Mouse (Mus musculus) Patski (cell line): ENCODE measurements around the gene Sgcd. TPM values are rescaled to one million over a fixed set of nuclear protein-coding genes. Genes with fewer than 3 reads are reported as not detected.
"Not testable (repeated sequence)": the region's sequence is repeated elsewhere in the genome, so short reads cannot be mapped to it uniquely, and the experiment has no call there.

ENCODE experiments used
- ATAC-seq: fragments of 100-300 bp; one replicate; pipeline ENCODE4 v1.8.0; 2021
- CTCF ChIA-PET: fragments of 350-600 bp; sonication (Branson Sonifier 250); formaldehyde crosslinking; loops from one replicate; lab custom pipeline; 2022; ENCODE audit warnings: inconsistent platforms; lab: Charles Lee
- POLR2A ChIA-PET: fragments of 350-600 bp; sonication (Branson Sonifier 250); formaldehyde crosslinking; loops from one replicate; lab custom pipeline; 2022; ENCODE audit warnings: antibody characterized with exemption, inconsistent platforms; lab: Charles Lee
- DNase-seq: peaks from one replicate; pipeline ENCODE4 v3.0.0-alpha.2; 2011; ENCODE audit warnings: low read depth, low spot score
- H3K27me3 ChIP-seq: fragments of 371-371 bp; one replicate; pipeline ENCODE4 v1.5.1; 2021
- CTCF ChIP-seq: fragments of 100-300 bp; IDR thresholded peaks from one replicate; pipeline ENCODE4 v1.5.1; 2021
- in situ Hi-C: fragments of 300-500 bp; cut with MboI; formaldehyde crosslinking; loops from 3 replicates; pipeline ENCODE4 v1.11.1; 2018; ENCODE audit warnings: low pct_unique_long_range_greater_than_20kb, mixed read lengths
- polyA plus RNA-seq: library from polyadenylated mRNA; unstranded; gene quantifications from one replicate; pipeline ENCODE4 v1.2.3, GENCODE M21; 2021

Gene Sgcd
- polyA plus RNA-seq, 1 experiment from 2014 or later = not detected

DNA sequence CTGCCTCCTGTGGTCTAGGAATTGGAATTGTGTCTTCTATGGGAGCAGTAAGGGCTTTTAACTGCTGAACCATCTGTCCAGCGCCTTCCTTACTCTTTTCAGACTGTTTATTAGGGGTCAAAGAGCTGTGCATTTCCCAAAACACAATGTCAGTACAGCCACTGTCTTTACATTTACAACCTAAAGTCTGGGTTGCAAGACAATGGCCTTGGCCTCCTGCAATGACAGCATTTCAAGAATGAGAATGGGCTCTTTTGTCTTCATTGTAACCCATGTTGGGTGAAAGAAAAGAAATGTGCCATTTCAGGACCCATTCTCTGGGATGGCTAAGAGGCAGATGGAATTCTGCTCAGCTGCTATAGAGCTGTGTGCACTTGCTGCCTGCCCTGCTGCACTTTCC, 348.2 kb downstream of the Sgcd start:
- H3K27me3 ChIP-seq = no peaks in the 10 kb centered on the region
- ATAC-seq (no peak), DNase-seq (no peak)
- POLR2A ChIA-PET = no interaction called here
- TF ChIP-seq CTCF = no peak
- in situ Hi-C loops = no loop called here
- CTCF ChIA-PET = no interaction called here

DNA sequence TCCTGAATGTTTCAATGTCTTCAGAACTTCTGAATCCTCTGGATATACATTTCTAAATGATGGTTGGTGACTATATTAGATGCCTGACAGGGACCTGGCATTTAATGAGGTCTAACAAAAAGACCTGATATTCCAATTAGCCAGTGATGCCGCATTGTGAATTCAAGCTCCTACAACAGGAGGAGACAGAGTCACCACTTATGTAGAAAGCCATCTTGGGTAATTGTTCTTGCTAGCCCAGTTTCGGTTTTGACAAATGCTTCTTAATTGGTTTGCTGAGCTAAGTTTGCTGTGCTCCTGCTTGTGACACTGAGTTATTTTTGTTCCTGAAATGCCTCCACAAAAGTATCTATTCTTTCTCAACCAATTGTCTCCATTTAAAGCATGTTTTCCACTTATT, 358.6 kb downstream of the Sgcd start:
- TF ChIP-seq CTCF = no peak
- ATAC-seq (no peak), DNase-seq (no peak)
- H3K27me3 ChIP-seq = no peaks in the 10 kb centered on the region
- in situ Hi-C loops = no loop called here
- CTCF ChIA-PET = no interaction called here
- POLR2A ChIA-PET = no interaction called here

DNA sequence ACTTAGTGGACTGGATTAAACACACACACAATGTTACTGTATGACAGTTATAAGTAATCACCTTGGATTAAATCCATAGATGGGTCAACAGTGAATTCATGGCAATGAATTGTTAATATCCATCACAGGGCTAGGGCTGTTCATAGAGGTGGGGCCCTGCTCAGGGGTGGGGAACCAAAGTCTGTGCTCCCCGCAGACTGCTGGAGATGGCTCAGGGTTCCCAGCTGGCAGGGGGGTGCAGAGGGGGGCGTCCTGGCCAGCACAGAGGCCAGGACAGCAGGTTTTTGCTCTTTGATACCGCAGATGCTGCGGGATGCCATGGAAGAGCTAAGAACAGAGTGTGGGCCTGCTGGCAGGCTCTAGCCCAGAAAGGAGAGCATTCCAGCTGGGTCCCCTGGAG, 378.9 kb downstream of the Sgcd start:
- POLR2A ChIA-PET = no interaction called here
- peaks cover 3% of the 10 kb centered on the region for H3K27me3 ChIP-seq
- DNase-seq (no peak), ATAC-seq (no peak)
- no peak for TF ChIP-seq CTCF
- in situ Hi-C loops = no loop called here
- CTCF ChIA-PET = no interaction called here

DNA sequence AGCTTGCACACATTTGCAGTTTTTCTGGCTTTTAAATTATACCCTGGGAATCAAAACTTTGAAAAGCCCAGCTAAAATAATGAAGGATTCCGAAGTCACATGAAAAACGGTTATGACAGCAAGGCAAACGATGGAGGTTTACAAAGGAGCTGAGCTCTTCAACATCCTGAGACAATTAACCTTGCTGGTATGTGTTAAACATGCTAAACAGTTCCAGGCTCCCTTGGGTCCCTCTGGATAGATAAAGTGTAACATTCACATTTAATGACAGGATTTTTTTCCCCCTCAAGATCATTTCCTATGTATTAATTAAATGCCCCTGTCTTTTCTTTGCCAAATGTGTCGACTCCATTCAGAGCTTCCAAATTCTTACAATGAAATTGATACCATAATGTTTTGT, 414.1 kb downstream of the Sgcd start:
- ChIA-PET POLR2A (no interaction called here), CTCF (interaction anchor here (1.3 kb wide), 1 partner anchor 9 kb away, joined by 3 read pairs; no protein-coding TSS in a partner anchor)
- TF ChIP-seq CTCF = no peak
- in situ Hi-C loops = no loop called here
- no peaks in the 10 kb centered on the region for H3K27me3 ChIP-seq
- ATAC-seq = no peak
- DNase-seq = no peak

DNA sequence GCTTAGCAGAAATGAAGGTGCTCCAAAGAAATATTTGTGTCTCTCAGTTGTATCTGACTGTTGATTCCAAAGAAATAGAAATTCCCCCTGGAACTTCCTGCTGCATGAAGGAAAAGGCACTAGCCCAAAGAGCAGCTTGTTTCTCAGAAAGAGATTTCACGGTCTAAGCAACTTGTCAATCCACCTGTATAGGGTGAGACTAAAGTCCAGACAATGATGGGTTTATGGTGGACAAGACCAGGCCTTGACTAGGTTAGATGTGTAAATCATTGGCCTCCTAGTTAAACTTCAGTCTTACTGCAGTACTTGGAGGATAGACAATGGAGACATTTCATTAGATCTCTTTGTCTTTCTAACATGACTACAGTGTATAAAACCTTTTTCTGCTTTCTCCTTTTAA, 420.3 kb downstream of the Sgcd start:
- H3K27me3 ChIP-seq = no peaks in the 10 kb centered on the region
- no peak for ATAC-seq
- POLR2A ChIA-PET = no interaction called here
- DNase-seq = no peak
- CTCF ChIA-PET = no interaction called here
- TF ChIP-seq CTCF = no peak
- in situ Hi-C loops = no loop called here

DNA sequence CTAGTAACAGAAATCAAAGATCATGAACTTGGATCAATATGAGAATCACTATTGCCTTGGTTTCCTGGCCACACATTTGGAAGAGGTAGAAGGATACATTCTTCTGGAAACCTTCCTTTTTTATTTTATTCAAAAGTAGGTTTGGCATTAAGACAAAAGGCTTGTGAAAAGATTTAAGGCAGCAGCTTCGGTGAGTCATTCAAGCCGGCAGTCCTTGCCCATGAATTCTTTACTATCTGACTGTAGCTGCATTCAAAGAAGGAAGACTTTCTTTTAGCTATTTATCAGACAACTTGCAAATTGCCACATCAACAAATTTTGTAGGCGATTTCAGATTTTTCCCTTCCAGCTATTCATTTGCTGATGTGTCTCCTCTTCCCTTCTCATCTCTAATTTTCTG, 422.6 kb downstream of the Sgcd start:
- in situ Hi-C loops = no loop called here
- no peaks in the 10 kb centered on the region for H3K27me3 ChIP-seq
- ATAC-seq (no peak), DNase-seq (no peak)
- POLR2A ChIA-PET = no interaction called here
- CTCF ChIA-PET = interaction anchor here (0.8 to 1.3 kb wide), 2 partner anchors 9 to 11 kb away, joined by 3 to 4 read pairs; no protein-coding TSS in a partner anchor
- no peak for TF ChIP-seq CTCF

DNA sequence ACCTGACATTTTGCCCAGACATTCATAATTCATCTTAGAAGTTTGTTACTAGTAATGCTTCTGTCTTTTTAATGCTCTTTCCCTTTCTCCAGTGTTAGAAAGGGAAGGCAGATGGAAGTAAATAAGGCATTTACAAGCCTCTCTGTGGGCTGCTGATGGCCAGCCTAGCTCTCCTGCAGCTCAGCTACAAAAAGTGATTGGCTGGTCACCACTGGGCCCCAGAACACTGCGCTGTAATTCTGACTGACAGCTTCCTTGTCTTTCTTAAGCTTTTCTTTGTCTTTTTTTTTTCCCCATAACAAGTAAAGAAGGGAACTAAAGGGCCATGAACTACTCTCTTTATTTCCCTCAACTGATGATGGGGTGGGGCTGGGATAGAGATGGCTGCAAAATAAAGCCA, 463.9 kb downstream of the Sgcd start:
- ChIA-PET POLR2A (no interaction called here), CTCF (no interaction called here)
- H3K27me3 ChIP-seq = no peaks in the 10 kb centered on the region
- DNase-seq = no peak
- in situ Hi-C loops = no loop called here
- TF ChIP-seq CTCF = no peak
- ATAC-seq = no peak

DNA sequence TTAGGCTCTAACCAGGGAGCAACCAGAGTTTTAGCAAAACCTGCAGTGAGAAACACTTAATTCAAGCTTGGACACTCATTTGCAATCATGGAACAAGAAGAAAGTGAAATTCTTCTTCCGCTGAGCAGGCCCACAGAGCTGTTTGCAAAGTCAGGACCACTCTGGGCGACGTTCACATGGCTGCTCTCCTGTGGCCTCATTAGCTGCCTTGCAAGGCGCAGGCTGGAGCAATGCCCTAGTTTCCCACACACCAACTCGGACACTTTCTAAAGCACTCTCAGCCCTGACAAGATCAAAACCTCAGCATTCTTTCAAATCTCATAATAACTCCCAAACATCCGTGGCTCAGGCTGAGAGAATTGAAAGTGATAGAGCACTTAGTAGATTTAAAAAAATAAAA, 480.7 kb downstream of the Sgcd start:
- ATAC-seq (no peak), DNase-seq (no peak)
- no peaks in the 10 kb centered on the region for H3K27me3 ChIP-seq
- in situ Hi-C loops = no loop called here
- TF ChIP-seq CTCF = no peak
- POLR2A ChIA-PET = no interaction called here
- CTCF ChIA-PET = no interaction called here

DNA sequence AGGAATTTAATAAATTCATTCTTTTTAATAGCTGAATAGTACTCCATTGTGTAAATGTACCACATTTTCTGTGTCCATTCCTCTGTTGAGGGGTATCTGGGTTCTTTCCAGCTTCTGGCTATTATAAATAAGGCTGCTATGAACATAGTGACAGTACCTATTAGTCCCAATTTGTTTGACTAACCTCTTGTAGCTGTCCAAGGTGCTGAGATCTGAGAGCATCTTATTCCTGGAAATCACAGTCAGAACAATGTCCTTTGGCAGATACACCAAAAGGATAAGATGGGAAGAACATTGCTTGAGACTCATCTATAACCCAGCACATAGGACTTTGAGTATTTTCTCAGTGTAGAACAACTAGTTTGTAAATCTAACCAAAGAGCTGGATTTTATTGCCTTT, 485.5 kb downstream of the Sgcd start:
- ATAC-seq, POLR2A ChIA-PET, DNase-seq, CTCF ChIA-PET, H3K27me3 ChIP-seq, in situ Hi-C loops: not testable (repeated sequence)

DNA sequence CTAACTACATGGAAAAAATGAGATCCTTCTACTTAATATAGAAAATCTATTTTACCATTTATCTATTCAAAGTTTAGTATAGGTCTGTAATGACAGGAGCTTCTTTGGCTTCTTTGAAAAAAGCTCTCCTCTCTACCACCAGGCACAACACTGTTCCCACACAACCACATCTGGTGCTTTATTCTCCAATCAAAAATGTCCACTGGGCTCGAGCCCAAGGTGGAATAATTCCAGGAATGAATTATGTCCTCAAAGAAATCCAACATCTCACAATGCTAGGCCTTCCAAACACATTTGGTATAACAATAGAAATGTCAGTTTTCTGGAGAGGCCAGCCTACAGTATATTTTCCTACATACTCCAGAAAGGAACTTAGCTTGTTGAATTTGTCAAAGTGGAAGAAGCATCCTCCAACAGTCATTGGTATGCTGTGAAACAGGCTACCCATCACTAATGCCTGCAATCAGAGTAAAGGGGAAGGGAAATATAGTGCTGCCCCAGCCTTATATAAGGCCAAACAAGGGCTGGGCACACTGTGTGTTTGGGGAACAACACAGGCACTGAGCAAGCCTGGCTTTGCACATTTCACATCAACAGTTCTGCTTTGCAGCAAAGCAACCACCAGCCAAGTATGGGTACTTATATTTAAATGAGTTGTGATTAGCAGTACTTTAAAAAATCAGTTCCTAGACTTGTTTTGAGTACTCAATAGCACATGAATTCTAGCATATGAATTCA, 515.1 kb downstream of the Sgcd start:
- POLR2A ChIA-PET = no interaction called here
- in situ Hi-C loops = no loop called here
- CTCF ChIA-PET = interaction anchor here (1.1 to 1.3 kb wide), 2 partner anchors 16 to 18 kb away, joined by 3 read pairs; no protein-coding TSS in a partner anchor
- no peaks in the 10 kb centered on the region for H3K27me3 ChIP-seq
- DNase-seq (no peak), ATAC-seq (no peak)
- no peak for TF ChIP-seq CTCF

DNA sequence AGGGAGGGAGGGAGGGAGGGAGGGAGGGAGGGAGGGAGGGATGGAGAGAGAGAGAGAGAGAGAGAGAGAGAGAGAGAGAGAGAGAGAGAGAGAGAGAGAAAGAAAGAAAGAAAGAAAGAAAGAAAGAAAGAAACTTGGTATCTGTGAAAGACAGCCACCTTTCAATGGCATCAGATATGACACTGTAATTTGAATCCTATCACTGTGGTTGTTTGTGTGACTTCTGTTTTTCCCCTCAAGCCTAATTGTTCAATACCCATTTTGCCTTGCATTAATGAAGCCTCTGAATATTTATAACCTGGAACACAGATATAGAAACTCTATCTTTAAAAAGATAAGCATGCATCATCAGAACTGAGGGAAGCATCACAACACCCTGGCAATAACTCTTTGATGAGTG, 528.1 kb downstream of the Sgcd start:
- ATAC-seq, CTCF ChIA-PET, POLR2A ChIA-PET, H3K27me3 ChIP-seq, DNase-seq, in situ Hi-C loops: not testable (repeated sequence)

DNA sequence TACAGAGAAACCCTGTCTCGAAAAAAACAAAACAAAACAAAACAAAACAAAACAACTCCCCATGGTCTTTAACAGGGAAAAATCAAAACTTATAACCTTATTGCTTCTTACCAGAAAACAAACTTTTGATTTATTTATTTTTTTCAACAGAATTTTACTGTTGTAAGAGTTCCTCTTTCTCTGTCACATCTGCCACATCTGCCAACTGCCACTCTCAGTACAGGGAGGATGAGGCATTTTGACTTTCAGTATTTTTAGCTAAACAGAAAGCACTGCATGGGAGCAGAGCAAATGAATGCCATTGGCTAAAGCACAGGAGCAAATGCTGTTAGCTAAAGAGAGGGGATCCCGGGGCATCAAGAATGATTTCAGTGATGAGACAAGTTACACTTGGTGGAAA, 528.6 kb downstream of the Sgcd start:
- ChIA-PET POLR2A (no interaction called here), CTCF (no interaction called here)
- in situ Hi-C loops = no loop called here
- ATAC-seq (no peak), DNase-seq (no peak)
- TF ChIP-seq CTCF = no peak
- no peaks in the 10 kb centered on the region for H3K27me3 ChIP-seq
